Mouse (Mus musculus): ENCODE measurements around the gene Gpsm3.

- TF ChIP-seq POLR2A (IDR thresholded peaks at IDR 0.05; ENCODE audit: insufficient read depth, low read depth, low read length) (no peak), CTCF (IDR thresholded peaks at IDR 0.05) (no peak)
These were observed 41.2 kb downstream of the Gpsm3 start for GRCm38 (mm10) chr17:34630761-34631301.
